Mouse (Mus musculus) spleen, adult 2 months (tissue): ENCODE results near the gene Fam98c.

Source experiments
- CTCF ChIP-seq: fragments of 200-500 bp; IDR thresholded peaks from 2 replicates; pipeline ENCODE4 v1.5.1; 2011; ENCODE audit warnings: mild to moderate bottlenecking, inconsistent platforms; ENCODE audit not compliant: insufficient read depth, insufficient read length, insufficient replicate concordance; ENCODE audit errors: extremely low read depth
- POLR2A ChIP-seq: fragments of 200-500 bp; IDR thresholded peaks from 2 replicates; pipeline ENCODE4 v1.6.1; 2011; ENCODE audit warnings: low read depth, low read length, inconsistent platforms

GRCm38 (mm10) chr7:29134693-29135386, 21.2 kb downstream of the Fam98c start, which contains the start of gene Rasgrp4:
- TF ChIP-seq POLR2A (no peak), CTCF (no peak)
